Mouse (Mus musculus) ES-E14 (cell line): ENCODE measurements around the gene Ipcef1.

Experiments
- CHD2 ChIP-seq: IDR thresholded peaks from 2 replicates; pipeline ENCODE4 v1.6.1; 2014; ENCODE audit warnings: mild to moderate bottlenecking, low read depth, low read length, inconsistent platforms
- HCFC1 ChIP-seq: IDR thresholded peaks from 2 replicates; pipeline ENCODE4 v1.6.1; 2012; ENCODE audit warnings: low read length, inconsistent platforms, borderline replicate concordance; ENCODE audit not compliant: insufficient read depth
- MAFK ChIP-seq: IDR thresholded peaks from 2 replicates; pipeline ENCODE4 v1.6.1; 2014; ENCODE audit warnings: mild to moderate bottlenecking, low read depth, low read length, inconsistent platforms; ENCODE audit not compliant: insufficient read depth
- ZC3H11A ChIP-seq: IDR thresholded peaks from 2 replicates; pipeline ENCODE4 v1.6.1; 2012; ENCODE audit warnings: low read depth, mild to moderate bottlenecking, inconsistent platforms, low read length, borderline replicate concordance
- ZNF384 ChIP-seq: IDR thresholded peaks from 2 replicates; pipeline ENCODE4 v1.6.1; 2012; ENCODE audit warnings: low read depth, low read length, inconsistent platforms

DNA sequence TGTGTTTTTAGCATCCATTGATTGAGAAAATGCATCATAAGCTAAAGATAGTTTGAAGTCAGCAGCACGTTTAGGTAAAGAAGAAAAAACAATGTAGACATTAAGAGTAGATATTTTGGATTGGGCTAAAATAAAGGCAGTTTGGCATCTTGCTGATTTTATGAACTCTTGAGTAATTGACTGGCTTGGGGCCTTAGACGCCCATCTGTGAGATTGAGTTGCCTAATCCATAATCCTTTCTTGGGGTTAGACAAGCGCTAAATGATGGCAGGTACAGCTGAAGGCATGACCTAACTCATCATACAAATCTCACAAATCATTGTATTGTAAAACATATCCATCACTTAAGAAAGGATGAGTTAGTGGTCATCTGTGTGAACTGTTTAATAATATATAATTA, 52.9 kb downstream of the Ipcef1 start:
- no peak for TF ChIP-seq HCFC1
- no peak for TF ChIP-seq CHD2
- no peak for TF ChIP-seq MAFK
- no peak for TF ChIP-seq ZNF384
- TF ChIP-seq ZC3H11A, result no peak
